Mouse (Mus musculus) R1 (cell line): ENCODE measurements at regions not wholly inside any gene's neighbourhood (a gene's known extent, or its start where the extent isn't known, plus 50 kb on each side); places are given as distances from the start of the nearest gene placed in this dataset.

Experiments
- DNase-seq: peaks from one replicate; pipeline ENCODE4 v3.0.0-alpha.2; 2018; ENCODE audit warnings: low read depth, low spot score

- DNase-seq = no peak
Observed at GRCm38 (mm10) chr16:70929651-70930050, 615.9 kb downstream of the Gbe1 start.

GRCm38 (mm10) chr16:70935959-70936358 lies 622.2 kb downstream of the Gbe1 start:
- DNase-seq = no peak

- no peak for DNase-seq
Observed at GRCm38 (mm10) chr16:70952937-70953336, 639.2 kb downstream of the Gbe1 start.
